Mouse (Mus musculus) central nervous system, embryonic 11.5 days (tissue): ENCODE results near the gene Olfr67. TPM values are rescaled to one million over a fixed set of nuclear protein-coding genes. Genes with fewer than 3 reads are reported as not detected.

Experiments used
- polyA plus RNA-seq: library from polyadenylated mRNA; depleted of rRNA; stranded (reverse); fragments of >200 nt; gene quantifications from 2 replicates; pipeline ENCODE4 v1.2.3, GENCODE M21; 2012; rRNA removed

Olfr67 gene
- polyA plus RNA-seq, result not detected in 2 replicates

GRCm38 (mm10) chr7:103791721-103792120 lies at the start of gene Olfr67:
Olfr67 (minus strand) TSS chr7:103791821.

GRCm38 (mm10) chr7:103840268-103840667 lies 48.6 kb upstream of the Olfr67 start, which contains the start of gene Hbb-bh2:
Hbb-bh2 (minus strand) TSS chr7:103840520.

GRCm38 (mm10) chr7:103827808-103828207 lies 36.2 kb upstream of the Olfr67 start, which contains the start of gene Hbb-bs:
Hbb-bs (minus strand) TSS chr7:103828096.

GRCm38 (mm10) chr7:103813766-103814165 lies 22.1 kb upstream of the Olfr67 start, which contains the start of gene Hbb-bt:
Hbb-bt (minus strand) TSS chr7:103813996.

GRCm38 (mm10) chr7:103779598-103779997 lies 12.0 kb downstream of the Olfr67 start, which contains the start of gene Olfr68:
Olfr68 (minus strand) TSS chr7:103779698.

GRCm38 (mm10) chr7:103771494-103771893 lies 20.1 kb downstream of the Olfr67 start, which contains the start of gene Olfr69:
Olfr69 (minus strand) TSS chr7:103771594.

GRCm38 (mm10) chr7:103757233-103757632 lies 34.4 kb downstream of the Olfr67 start, which contains the start of gene Olfr630:
Olfr630 (minus strand) TSS chr7:103757333.

GRCm38 (mm10) chr7:103744843-103745242 lies 46.8 kb downstream of the Olfr67 start, which contains the start of gene Olfr629:
Olfr629 (minus strand) TSS chr7:103744943.

Other genes with a start within 250 kb of the Olfr67 start
- not detected in 2 replicates for gene Olfr612, start 249.1 kb downstream of the Olfr67 start, polyA plus RNA-seq
- not detected in 2 replicates for gene Olfr613, start 243.7 kb downstream of the Olfr67 start, polyA plus RNA-seq
- not detected in 2 replicates for gene Olfr615, start 235.7 kb downstream of the Olfr67 start, polyA plus RNA-seq
- gene Olfr616, start 222.7 kb downstream of the Olfr67 start, polyA plus RNA-seq, result not detected in 2 replicates
- gene Olfr617, start 218.8 kb downstream of the Olfr67 start, polyA plus RNA-seq, result not detected in 2 replicates
- gene Olfr618, start 201.7 kb downstream of the Olfr67 start, polyA plus RNA-seq, result 0.02 TPM in 2 replicates
- not detected in 2 replicates for gene Olfr619, start 191.2 kb downstream of the Olfr67 start, polyA plus RNA-seq
- not detected in 2 replicates for gene Olfr620, start 179.3 kb downstream of the Olfr67 start, polyA plus RNA-seq
- not detected in 2 replicates for gene Olfr622, start 149.1 kb downstream of the Olfr67 start, polyA plus RNA-seq
- not detected in 2 replicates for gene Olfr623, start 128.1 kb downstream of the Olfr67 start, polyA plus RNA-seq
- 0.04 TPM in 2 replicates for gene Olfr624, start 120.6 kb downstream of the Olfr67 start, polyA plus RNA-seq
- not detected in 2 replicates for gene Olfr625-ps1, start 109.1 kb downstream of the Olfr67 start, polyA plus RNA-seq
- not detected in 2 replicates for gene Olfr243, start 77.2 kb downstream of the Olfr67 start, polyA plus RNA-seq
- not detected in 2 replicates for gene Olfr628, start 61.4 kb downstream of the Olfr67 start, polyA plus RNA-seq
- not detected in 2 replicates for gene Olfr629, start 46.9 kb downstream of the Olfr67 start, polyA plus RNA-seq
- not detected in 2 replicates for gene Olfr630, start 34.5 kb downstream of the Olfr67 start, polyA plus RNA-seq
- gene Olfr69, start 20.2 kb downstream of the Olfr67 start, polyA plus RNA-seq, result not detected in 2 replicates
- gene Olfr68, start 12.1 kb downstream of the Olfr67 start, polyA plus RNA-seq, result not detected in 2 replicates
- gene Hbb-bt, start 22.2 kb upstream of the Olfr67 start, polyA plus RNA-seq, result 1,727 and 2,114 TPM in 2 replicates
- gene Hbb-bs, start 36.3 kb upstream of the Olfr67 start, polyA plus RNA-seq, result 1,278 and 2,335 TPM in 2 replicates
- 0.40 TPM in 1 of 2 replicates, not detected in the other for gene Hbb-bh2, start 48.7 kb upstream of the Olfr67 start, polyA plus RNA-seq
- 1,953 and 3,124 TPM in 2 replicates for gene Hbb-bh1, start 51.3 kb upstream of the Olfr67 start, polyA plus RNA-seq
- gene Hbb-y, start 61.4 kb upstream of the Olfr67 start, polyA plus RNA-seq, result 10,518 and 17,284 TPM in 2 replicates
- gene Olfr66, start 94.4 kb upstream of the Olfr67 start, polyA plus RNA-seq, result not detected in 2 replicates
- gene Olfr64, start 102.7 kb upstream of the Olfr67 start, polyA plus RNA-seq, result not detected in 2 replicates
- not detected in 2 replicates for gene Olfr65, start 111.7 kb upstream of the Olfr67 start, polyA plus RNA-seq
- gene Olfr631, start 137.0 kb upstream of the Olfr67 start, polyA plus RNA-seq, result not detected in 2 replicates
- 0.11 and 0.36 TPM in 2 replicates for gene Olfr632, start 142.5 kb upstream of the Olfr67 start, polyA plus RNA-seq
- gene Olfr633, start 152.6 kb upstream of the Olfr67 start, polyA plus RNA-seq, result not detected in 2 replicates
- not detected in 2 replicates for gene Olfr635, start 179.3 kb upstream of the Olfr67 start, polyA plus RNA-seq
- not detected in 2 replicates for gene Olfr638, start 206.9 kb upstream of the Olfr67 start, polyA plus RNA-seq
- not detected in 2 replicates for gene Olfr639, start 225.5 kb upstream of the Olfr67 start, polyA plus RNA-seq
- not detected in 2 replicates for gene Olfr640, start 233.8 kb upstream of the Olfr67 start, polyA plus RNA-seq
- not detected in 2 replicates for gene Olfr641, start 243.6 kb upstream of the Olfr67 start, polyA plus RNA-seq